Mouse (Mus musculus) heart, postnatal 0 days (tissue): ENCODE measurements around the gene Smad3. TPM values are rescaled to one million over a fixed set of nuclear protein-coding genes. Genes with fewer than 3 reads are reported as not detected.

Source experiments
- ATAC-seq: fragments of 200-750 bp; cut with Nextera tagmentation; 2 replicates; pipeline ENCODE4 v1.8.0; 2017; ENCODE audit warnings: low read depth, moderate number of reproducible peaks, moderate library complexity; ENCODE audit not compliant: insufficient read depth
- DNase-seq: peaks from one replicate; pipeline ENCODE4 v3.0.0-alpha.2; 2016; ENCODE audit warnings: low spot score
- H3K27ac ChIP-seq: fragments of 300-500 bp; sonication (generic); 2 replicates; pipeline ENCODE4 v1.5.1; 2014; ENCODE audit warnings: low read depth, mild to moderate bottlenecking
- H3K27me3 ChIP-seq: fragments of 300-500 bp; sonication (generic); 2 replicates; pipeline ENCODE4 v1.6.1; 2014; ENCODE audit warnings: low read length, mixed read lengths; ENCODE audit not compliant: control insufficient read depth, insufficient read depth
- H3K36me3 ChIP-seq: fragments of 300-500 bp; sonication (generic); replicated peaks from 2 replicates; pipeline ENCODE4 v1.6.1; 2014; ENCODE audit warnings: low read length, mixed read lengths; ENCODE audit not compliant: control insufficient read depth, insufficient read depth
- H3K4me1 ChIP-seq: fragments of 300-500 bp; sonication (generic); 2 replicates; pipeline ENCODE4 v1.6.1; 2014; ENCODE audit warnings: antibody characterized with exemption; ENCODE audit not compliant: control insufficient read depth, insufficient read depth
- H3K4me2 ChIP-seq: fragments of 300-500 bp; sonication (generic); 2 replicates; pipeline ENCODE4 v1.6.1; 2014; ENCODE audit warnings: low read depth, mild to moderate bottlenecking, low read length, moderate library complexity
- H3K4me3 ChIP-seq: fragments of 300-500 bp; sonication (generic); 2 replicates; pipeline ENCODE4 v1.5.1; 2014; ENCODE audit warnings: low read depth, low read length
- H3K9ac ChIP-seq: fragments of 300-500 bp; sonication (generic); replicated peaks from 2 replicates; pipeline ENCODE4 v1.6.1; 2014; ENCODE audit warnings: low read depth, low read length, mixed read lengths
- H3K9me3 ChIP-seq: fragments of 300-500 bp; sonication (generic); replicated peaks from 2 replicates; pipeline ENCODE4 v1.6.1; 2016; ENCODE audit warnings: low read length; ENCODE audit not compliant: control insufficient read depth
- CTCF ChIP-seq: IDR thresholded peaks from 2 replicates; pipeline ENCODE4 v1.5.1; 2016; ENCODE audit warnings: antibody characterized with exemption, control low read depth, low read depth
- EP300 ChIP-seq: IDR thresholded peaks from 2 replicates; pipeline ENCODE4 v1.6.1; 2016; ENCODE audit warnings: antibody characterized with exemption, low read depth
- WGBS: fragments of 180-500 bp; shearing (Covaris S2); extraction: QIAGEN DNeasy Blood & Tissue Kit; methylation state at CpG from one replicate; pipeline ENCODE4 v1.1.7; 2014; 5-methylcytosine and 5-hydroxymethylcytosine counted together
- polyA plus RNA-seq: library from polyadenylated mRNA; unstranded; fragments of >200 nt; fragmentation: Nextera tagmentation; extraction: Ambion mirVana; gene quantifications from 2 replicates; pipeline ENCODE4 v1.2.1, GENCODE M21; 2015
- total RNA-seq: library from RNA; depleted of rRNA; stranded (reverse); fragments of >200 nt; gene quantifications from 2 replicates; pipeline ENCODE4 v1.2.3, GENCODE M21; 2014; ENCODE audit warnings: low replicate concordance

Smad3 gene
- total and polyA plus RNA-seq, 2 experiments from 2014 or later, result 6.0 to 30.2 TPM

GRCm38 (mm10) chr9:63623895-63624569 lies 133.8 kb downstream of the Smad3 start:
- DNase-seq (no peak), ATAC-seq (no peak)
- Histone ChIP-seq H3K27ac (no peak overlapping the region), H3K9me3 (no peaks in the 10 kb centered on the region), H3K4me1 (no peaks in the 10 kb centered on the region), H3K4me3 (no peak overlapping the region), H3K4me2 (no peak overlapping the region), H3K9ac (no peak overlapping the region), H3K36me3 (peaks cover 70% of the 10 kb centered on the region), H3K27me3 (no peaks in the 10 kb centered on the region)
- 88% methylated on average over 15 of the region's 15 CpGs for WGBS
- TF ChIP-seq EP300, result no peak
- no peak for TF ChIP-seq CTCF

GRCm38 (mm10) chr9:63617967-63618366 lies 139.8 kb downstream of the Smad3 start:
- Histone ChIP-seq H3K4me3 (no peak overlapping the region), H3K27ac (no peak overlapping the region), H3K4me1 (0 out of 2 replicates have a peak, but pooled peaks cover 7% of the 10 kb centered on the region), H3K36me3 (peaks cover 52% of the 10 kb centered on the region), H3K27me3 (no peaks in the 10 kb centered on the region), H3K9ac (no peak overlapping the region), H3K9me3 (no peaks in the 10 kb centered on the region), H3K4me2 (no peak overlapping the region)
- WGBS, result 63% methylated on average over 2 of the region's 2 CpGs
- ATAC-seq, result no peak
- TF ChIP-seq EP300 (no peak), CTCF (no peak)
- no peak for DNase-seq

DNA sequence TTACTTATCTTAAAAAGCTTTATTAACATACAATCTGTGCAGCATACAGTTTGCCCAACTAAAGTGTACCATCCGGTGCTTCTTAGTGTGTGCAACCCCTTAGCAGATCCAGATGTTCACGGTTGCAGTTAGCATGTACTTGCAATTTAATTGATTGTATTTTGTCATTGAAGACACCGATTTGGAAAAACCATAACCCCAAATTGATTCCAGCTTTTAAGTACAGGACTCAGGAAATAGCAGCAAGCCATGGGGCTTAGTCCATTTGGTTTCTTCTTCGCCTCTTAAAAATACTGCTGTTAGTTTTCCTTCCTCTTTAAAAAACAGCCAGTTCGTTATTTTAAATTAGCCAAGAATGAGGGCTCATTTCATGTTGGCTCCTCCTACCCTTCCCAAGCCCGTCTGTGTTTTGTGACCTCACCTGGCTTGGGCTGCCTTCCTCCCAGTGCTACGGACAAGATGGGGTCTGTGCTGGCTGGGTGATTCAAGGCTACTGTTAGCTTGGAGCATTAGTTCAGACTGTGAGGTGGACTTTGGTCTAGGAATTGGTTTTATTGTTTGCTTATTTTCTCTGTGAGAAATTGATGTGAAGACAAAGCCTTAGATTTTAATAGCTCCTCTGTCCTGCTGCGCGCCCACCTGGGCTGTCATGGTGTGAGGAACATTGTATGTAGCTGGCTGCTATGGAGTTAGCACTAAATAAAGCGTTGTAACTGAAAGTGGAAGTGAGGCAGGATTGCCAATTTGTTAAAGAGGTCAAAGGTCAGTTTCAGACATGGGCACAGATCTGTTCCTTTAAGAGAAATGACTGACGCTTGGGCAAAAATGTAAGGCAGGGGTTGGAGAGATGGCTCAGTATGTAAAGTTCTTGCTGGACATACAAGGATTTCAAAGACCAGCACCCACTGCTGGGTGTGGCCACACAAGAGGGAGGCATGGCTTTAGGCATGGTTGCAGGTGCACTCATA lies 143.5 kb downstream of the Smad3 start:
- peaks cover 37% of the 10 kb centered on the region for H3K4me1 ChIP-seq
- DNase-seq (no peak), ATAC-seq (no peak)
- H3K9ac ChIP-seq, result no peak overlapping the region
- 82% methylated on average over 11 of the region's 11 CpGs for WGBS
- TF ChIP-seq EP300 (no peak), CTCF (no peak)
- H3K9me3 ChIP-seq, result no peaks in the 10 kb centered on the region
- H3K4me3 ChIP-seq, result no peak overlapping the region
- no peak overlapping the region for H3K27ac ChIP-seq
- no peaks in the 10 kb centered on the region for H3K27me3 ChIP-seq
- no peak overlapping the region for H3K4me2 ChIP-seq
- H3K36me3 ChIP-seq, result peaks cover 22% of the 10 kb centered on the region

DNA sequence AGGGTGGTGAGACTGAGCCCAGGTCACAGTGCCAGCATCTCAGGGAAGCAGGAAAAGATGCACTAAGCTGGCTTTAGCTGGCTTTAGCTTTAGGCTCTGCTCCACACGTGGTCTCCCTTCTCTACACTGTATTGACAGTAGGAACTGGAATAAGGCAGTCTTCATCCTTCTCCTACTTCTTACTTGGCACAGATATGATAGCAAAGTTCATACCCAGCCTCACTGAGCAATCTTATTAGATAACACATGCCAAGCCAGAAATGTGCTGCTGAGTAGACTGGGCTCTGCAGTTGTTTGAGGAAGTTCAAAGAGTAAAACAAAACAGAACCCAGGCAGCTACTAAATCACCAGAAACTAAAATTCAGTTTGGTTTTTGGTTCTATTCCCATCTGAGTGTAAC lies 144.2 kb downstream of the Smad3 start:
- DNase-seq, result no peak
- H3K4me3 ChIP-seq, result no peak overlapping the region

DNA sequence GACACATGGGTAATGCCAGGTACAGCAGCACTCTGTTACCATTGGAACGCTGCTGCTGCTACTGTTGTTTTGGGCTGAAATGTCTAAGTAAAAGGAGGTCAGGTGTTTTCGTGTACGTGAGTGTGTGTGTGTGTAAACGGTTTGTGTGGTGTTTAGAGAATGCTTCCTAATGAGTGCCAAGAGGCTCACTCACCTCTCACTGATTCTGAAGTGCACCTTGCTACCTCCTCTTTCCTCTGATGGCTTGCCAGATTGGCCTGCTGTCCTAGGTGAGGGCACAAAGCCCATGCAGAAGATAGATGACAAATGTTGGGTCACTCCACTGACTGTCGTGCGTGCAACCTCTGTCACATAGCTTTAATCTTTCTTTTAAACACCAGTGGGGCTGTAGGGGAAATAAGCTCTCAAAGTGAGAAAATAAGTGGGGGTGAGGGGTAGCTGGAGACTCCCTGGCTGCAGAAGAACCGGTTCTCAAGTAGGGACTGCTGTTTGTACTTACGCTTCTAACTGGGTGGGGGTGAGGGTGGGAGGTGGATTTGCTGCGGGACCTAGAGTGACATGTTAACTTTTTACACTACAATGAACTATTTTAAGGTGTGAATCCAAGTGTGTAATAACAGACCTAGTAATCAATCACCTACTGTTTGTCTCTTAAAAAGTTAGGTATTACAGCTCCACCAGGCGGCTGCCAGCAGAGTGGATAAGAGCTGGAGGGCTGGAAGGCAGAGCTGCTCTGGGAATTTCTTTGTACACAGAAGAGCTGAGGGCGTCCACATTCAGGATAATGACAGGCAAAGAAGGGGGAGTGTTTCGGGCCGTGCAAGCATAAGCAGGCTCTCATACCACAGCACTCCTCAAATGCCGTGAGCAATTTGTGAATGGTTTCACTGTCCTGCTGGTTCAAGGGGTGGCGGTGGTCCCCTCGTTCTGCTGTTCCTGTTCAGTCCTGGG lies 145.0 kb downstream of the Smad3 start:
- peaks cover 39% of the 10 kb centered on the region for H3K4me1 ChIP-seq
- H3K9me3 ChIP-seq, result no peaks in the 10 kb centered on the region
- no peaks in the 10 kb centered on the region for H3K27me3 ChIP-seq
- H3K9ac ChIP-seq, result no peak overlapping the region
- TF ChIP-seq EP300 (no peak), CTCF (peak; percentile 43)
- no peak overlapping the region for H3K4me3 ChIP-seq
- H3K27ac ChIP-seq, result no peak overlapping the region
- H3K36me3 ChIP-seq, result peaks cover 13% of the 10 kb centered on the region
- ATAC-seq (peak; percentile 34), DNase-seq (peak; percentile 55)
- WGBS, result 57% methylated on average over 16 of the region's 16 CpGs
- H3K4me2 ChIP-seq, result no peak overlapping the region

More for the DNA sequence above, 144.2 kb downstream of the Smad3 start:
- Histone ChIP-seq H3K27me3 (no peaks in the 10 kb centered on the region), H3K4me1 (peaks cover 39% of the 10 kb centered on the region), H3K27ac (no peak overlapping the region), H3K36me3 (peaks cover 21% of the 10 kb centered on the region), H3K9ac (no peak overlapping the region), H3K9me3 (no peaks in the 10 kb centered on the region), H3K4me2 (no peak overlapping the region)
- ATAC-seq, result no peak
- TF ChIP-seq EP300 (no peak), CTCF (no peak)
- WGBS, result 28% methylated on average over 1 of the region's 1 CpGs
